In the genomic region with DNA sequence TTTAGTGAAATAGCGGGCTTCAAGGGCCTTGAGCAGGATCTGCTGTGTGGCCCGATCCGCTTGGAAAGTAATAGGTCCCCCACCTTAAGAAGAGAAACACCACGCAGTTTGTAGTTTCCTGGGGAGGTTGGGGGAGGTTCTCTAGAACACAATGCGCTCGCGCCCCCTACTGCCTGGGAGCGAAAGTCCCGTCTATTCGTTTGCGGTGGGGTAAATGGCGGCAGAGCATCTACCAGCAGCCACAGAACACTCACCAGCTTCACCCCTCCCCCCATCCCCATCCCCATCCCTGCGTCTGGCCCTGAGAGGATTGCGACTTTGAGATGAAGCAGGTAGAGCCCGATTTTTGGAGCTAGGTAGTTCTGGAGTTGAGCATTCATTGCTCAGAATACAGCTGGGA, we compare ENCODE assay signal across 9 mouse cellular contexts. TPM values are rescaled to one million over a fixed set of nuclear protein-coding genes. Genes with fewer than 3 reads are reported as not detected.
A peak's percentile ranks its signal among the peaks of the same experiment; 100 is the strongest.
DNase-seq lines count a peak whose midpoint lies in the region; ATAC-seq and TF ChIP-seq lines count a peak whose summit lies in the region.
"Had no signal": no experiment of that assay in that cellular context is flagged by ENCODE, and none has a peak within 500 bp of the region (broad histone marks: within the 10 kb centered on the region; RNA-seq: fewer than 3 reads in every experiment).

No protein-coding gene starts in this region.

- no peaks in the 10 kb centered on the region for H3K27me3 ChIP-seq in embryonic facial prominence, embryonic 12.5 days
- H3K27me3 ChIP-seq in heart, embryonic 10.5 days (ENCODE audit: insufficient read depth, poor library complexity, severe bottlenecking) = peaks cover 8% of the 10 kb centered on the region; the same call in 1 of the 2 replicates
- no peaks in the 10 kb centered on the region for H3K27me3 ChIP-seq in kidney, postnatal 0 days (ENCODE audit: insufficient read depth, low read length)
- H3K27me3 ChIP-seq in liver, postnatal 0 days (ENCODE audit: insufficient read depth, low read length) = no peaks in the 10 kb centered on the region
- peaks cover 46% of the 10 kb centered on the region for H3K27me3 ChIP-seq in neural tube, embryonic 13.5 days

- no peak for TF ChIP-seq EP300 in liver, postnatal 0 days (IDR thresholded peaks at IDR 0.05; ENCODE audit: low read depth)

- 5% methylated on average over 15 of the region's 15 CpGs for WGBS in embryonic facial prominence, embryonic 12.5 days
- 2% methylated on average over 15 of the region's 15 CpGs for WGBS in heart, embryonic 10.5 days
- WGBS in kidney, postnatal 0 days = 4% methylated on average over 15 of the region's 15 CpGs
- 2% methylated on average over 15 of the region's 15 CpGs for WGBS in liver, postnatal 0 days (ENCODE audit: insufficient replicate concordance)
- 3% methylated on average over 15 of the region's 15 CpGs for WGBS in neural tube, embryonic 13.5 days

- peak; percentile 88 for DNase-seq in CD4-positive helper T cell, adult 2 months (ENCODE audit: low read depth, low spot score)
- peak; percentile 88 for DNase-seq in adrenal gland, postnatal 25 days
- peak; percentile 89 for DNase-seq in heart, embryonic 10.5 days (ENCODE audit: low spot score)
- DNase-seq in kidney, postnatal 0 days (ENCODE audit: low spot score) = peak; percentile 90
- peak; percentile 89 for DNase-seq in liver, postnatal 0 days
- DNase-seq in testis, postnatal 14 days (ENCODE audit: low spot score) = peak; percentile 70

- peak; percentile 80 for TF ChIP-seq CTCF in kidney, postnatal 0 days (IDR thresholded peaks at IDR 0.05; ENCODE audit: low read depth)
- TF ChIP-seq CTCF in liver, postnatal 0 days (IDR thresholded peaks at IDR 0.05; ENCODE audit: low read depth) = peak; percentile 93

- no peaks in the 10 kb centered on the region for H3K9me3 ChIP-seq in embryonic facial prominence, embryonic 12.5 days
- no peaks in the 10 kb centered on the region for H3K9me3 ChIP-seq in heart, embryonic 10.5 days
- no peaks in the 10 kb centered on the region for H3K9me3 ChIP-seq in kidney, postnatal 0 days (replicated peaks; ENCODE audit: low read length)
- H3K9me3 ChIP-seq in liver, postnatal 0 days (ENCODE audit: low read length) = no peaks in the 10 kb centered on the region
- H3K9me3 ChIP-seq in neural tube, embryonic 13.5 days = no peaks in the 10 kb centered on the region

- ATAC-seq in embryonic facial prominence, embryonic 12.5 days (ENCODE audit: insufficient number of reproducible peaks, insufficient read depth, low FRiP score, low TSS enrichment) = 0 out of 2 replicates have a peak, but pooled peaks have one; percentile 30
- ATAC-seq in kidney, postnatal 0 days (replicated peaks; ENCODE audit: low FRiP score, low read depth) = peak; percentile 36; the same call in 1 of the 2 replicates
- peak; percentile 69 for ATAC-seq in liver, postnatal 0 days
- 0 out of 2 replicates have a peak, but pooled peaks have one; percentile 25 for ATAC-seq in neural tube, embryonic 13.5 days (ENCODE audit: low read depth)

- peaks cover 28% of the 10 kb centered on the region for H3K4me1 ChIP-seq in embryonic facial prominence, embryonic 12.5 days
- H3K4me1 ChIP-seq in heart, embryonic 10.5 days = peaks cover 22% of the 10 kb centered on the region
- H3K4me1 ChIP-seq in kidney, postnatal 0 days (replicated peaks; ENCODE audit: insufficient read depth, low read length) = peaks cover 5% of the 10 kb centered on the region; the same call in 1 of the 2 replicates
- peaks cover 11% of the 10 kb centered on the region for H3K4me1 ChIP-seq in liver, postnatal 0 days (ENCODE audit: insufficient read depth)
- H3K4me1 ChIP-seq in neural tube, embryonic 13.5 days (replicated peaks) = peaks cover 30% of the 10 kb centered on the region

- no peak overlapping the region; the same call in 1 of the 2 replicates for H3K4me2 ChIP-seq in embryonic facial prominence, embryonic 12.5 days (replicated peaks)
- no peak overlapping the region for H3K4me2 ChIP-seq in kidney, postnatal 0 days (ENCODE audit: low read length)
- H3K4me2 ChIP-seq in liver, postnatal 0 days (ENCODE audit: low read depth, low read length) = no peak overlapping the region
- no peak overlapping the region for H3K4me2 ChIP-seq in neural tube, embryonic 13.5 days

- no peak overlapping the region for H3K4me3 ChIP-seq in embryonic facial prominence, embryonic 12.5 days
- H3K4me3 ChIP-seq in heart, embryonic 10.5 days = no peak overlapping the region
- no peak overlapping the region for H3K4me3 ChIP-seq in kidney, postnatal 0 days (replicated peaks; ENCODE audit: low read depth, low read length)
- no peak overlapping the region for H3K4me3 ChIP-seq in liver, postnatal 0 days (ENCODE audit: low read depth, low read length)
- H3K4me3 ChIP-seq in neural tube, embryonic 13.5 days = no peak overlapping the region
- H3K4me3 ChIP-seq: erythroblast, embryonic 14.5 days had no signal

- no peak overlapping the region for H3K9ac ChIP-seq in embryonic facial prominence, embryonic 12.5 days
- H3K9ac ChIP-seq in kidney, postnatal 0 days (ENCODE audit: low read depth, low read length) = no peak overlapping the region
- no peak overlapping the region for H3K9ac ChIP-seq in liver, postnatal 0 days (replicated peaks)
- H3K9ac ChIP-seq in neural tube, embryonic 13.5 days = 0 out of 2 replicates have a peak overlapping the region, but pooled peaks have one; percentile 41

- H3K27ac ChIP-seq in embryonic facial prominence, embryonic 12.5 days = no peak overlapping the region
- no peak overlapping the region for H3K27ac ChIP-seq in heart, embryonic 10.5 days
- H3K27ac ChIP-seq in kidney, postnatal 0 days = no peak overlapping the region
- H3K27ac ChIP-seq in liver, postnatal 0 days (ENCODE audit: low read depth) = no peak overlapping the region
- no peak overlapping the region for H3K27ac ChIP-seq in neural tube, embryonic 13.5 days (replicated peaks)

- no peaks in the 10 kb centered on the region for H3K36me3 ChIP-seq in embryonic facial prominence, embryonic 12.5 days
- H3K36me3 ChIP-seq in heart, embryonic 10.5 days = no peaks in the 10 kb centered on the region
- no peaks in the 10 kb centered on the region for H3K36me3 ChIP-seq in kidney, postnatal 0 days (ENCODE audit: insufficient read depth, low read length)
- H3K36me3 ChIP-seq in liver, postnatal 0 days (replicated peaks; ENCODE audit: insufficient read depth, low read length) = no peaks in the 10 kb centered on the region
- no peaks in the 10 kb centered on the region for H3K36me3 ChIP-seq in neural tube, embryonic 13.5 days

RNA-seq across cellular contexts. Expression of a gene that starts 21.8 kb away (rescaled TPM):
- total RNA-seq in adrenal gland, postnatal 25 days (2021) = 65.4 and 74.6 TPM in 2 replicates
- 53.9 and 59.2 TPM in 2 replicates for polyA plus RNA-seq in embryonic facial prominence, embryonic 12.5 days (2016; fragmentation: Nextera tagmentation; extraction: Ambion mirVana)
- 28.7 and 35.3 TPM in 2 replicates for polyA plus RNA-seq in heart, embryonic 10.5 days (2016; fragmentation: Nextera tagmentation; extraction: Ambion mirVana)
- polyA plus RNA-seq in kidney, postnatal 0 days (2015; fragmentation: Nextera tagmentation; extraction: Ambion mirVana) = 52.1 and 57.9 TPM in 2 replicates
- polyA plus RNA-seq in liver, postnatal 0 days (2015; fragmentation: Nextera tagmentation; extraction: Ambion mirVana) = 5.0 and 5.3 TPM in 2 replicates
- 59.9 and 60.7 TPM in 2 replicates for polyA plus RNA-seq in neural tube, embryonic 13.5 days (2015; fragmentation: Nextera tagmentation; extraction: Ambion mirVana)

RNA-seq across cellular contexts. Expression of a gene that starts 40.4 kb away (rescaled TPM):
- total RNA-seq in adrenal gland, postnatal 25 days (2021) = 29.9 and 31.0 TPM in 2 replicates
- polyA plus RNA-seq in embryonic facial prominence, embryonic 12.5 days (2016; fragmentation: Nextera tagmentation; extraction: Ambion mirVana) = 29.2 and 31.9 TPM in 2 replicates
- polyA plus RNA-seq in heart, embryonic 10.5 days (2016; fragmentation: Nextera tagmentation; extraction: Ambion mirVana) = 26.7 and 33.8 TPM in 2 replicates
- polyA plus RNA-seq in kidney, postnatal 0 days (2015; fragmentation: Nextera tagmentation; extraction: Ambion mirVana) = 14.8 and 16.1 TPM in 2 replicates
- polyA plus RNA-seq in liver, postnatal 0 days (2015; fragmentation: Nextera tagmentation; extraction: Ambion mirVana) = 4.4 and 4.7 TPM in 2 replicates
- 39.2 and 45.6 TPM in 2 replicates for polyA plus RNA-seq in neural tube, embryonic 13.5 days (2015; fragmentation: Nextera tagmentation; extraction: Ambion mirVana)
